Mouse (Mus musculus): ENCODE results near the gene Ifitm6.

DNA sequence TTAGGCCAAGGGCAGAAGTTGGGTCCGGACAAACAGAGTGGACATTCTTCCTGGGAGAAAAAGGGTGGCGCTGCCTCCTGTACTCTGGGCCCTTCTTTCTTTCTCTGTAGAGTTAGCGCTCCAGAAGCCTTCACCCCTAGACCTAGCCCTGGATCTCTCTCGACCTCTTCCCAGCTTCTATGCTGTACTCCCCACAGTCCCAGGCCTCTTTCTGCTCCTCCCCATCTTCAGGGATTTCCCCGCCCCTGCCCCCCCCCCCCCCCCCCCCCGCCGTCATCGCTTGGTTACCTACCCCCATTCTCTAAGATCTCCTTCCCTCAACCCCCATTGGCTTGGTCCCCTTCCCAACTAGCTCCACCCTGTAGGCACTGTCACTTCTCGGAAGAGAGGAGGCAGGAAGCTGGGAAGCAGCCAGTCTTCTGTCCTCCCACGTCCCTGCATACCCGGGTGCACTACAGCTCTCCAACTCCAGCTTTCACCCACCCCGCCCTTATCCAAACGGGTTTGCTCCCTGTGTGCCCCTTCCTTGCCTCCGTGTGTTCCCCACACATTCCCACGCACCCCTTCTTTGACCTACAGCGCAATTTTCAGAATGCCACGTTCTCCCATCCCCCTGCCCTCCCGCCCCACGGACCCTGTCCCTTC, 30.0 kb upstream of the Ifitm6 start:
- TF ChIP-seq CTCF (conservative IDR thresholded peaks at IDR 0.05 in 1 of 2, IDR thresholded peaks at IDR 0.05 in 1 of 2; ENCODE audit: low read depth in 2 of 2, low read length in 2 of 2) (no peak), KAT2A (IDR thresholded peaks at IDR 0.05; ENCODE audit: insufficient replicate concordance, low read length) (no peak), JUND (conservative IDR thresholded peaks at IDR 0.05; ENCODE audit: low read depth, low read length) (no peak), POLR2A (IDR thresholded peaks at IDR 0.05; ENCODE audit: low read depth, low read length) (no peak)
